Mouse (Mus musculus) heart, adult 2 months (tissue): ENCODE results near the gene Stat5a.

Experiments used
- CTCF ChIP-seq: fragments of 200-600 bp; IDR thresholded peaks from 2 replicates; pipeline ENCODE4 v1.8.1; 2022; ENCODE audit warnings: antibody characterized with exemption, mild to moderate bottlenecking, moderate library complexity
- POLR2A ChIP-seq: fragments of 200-500 bp; IDR thresholded peaks from 2 replicates; pipeline ENCODE4 v1.6.1; 2011; ENCODE audit warnings: mild to moderate bottlenecking, low read depth, low read length, control low read depth; ENCODE audit not compliant: insufficient read depth

DNA sequence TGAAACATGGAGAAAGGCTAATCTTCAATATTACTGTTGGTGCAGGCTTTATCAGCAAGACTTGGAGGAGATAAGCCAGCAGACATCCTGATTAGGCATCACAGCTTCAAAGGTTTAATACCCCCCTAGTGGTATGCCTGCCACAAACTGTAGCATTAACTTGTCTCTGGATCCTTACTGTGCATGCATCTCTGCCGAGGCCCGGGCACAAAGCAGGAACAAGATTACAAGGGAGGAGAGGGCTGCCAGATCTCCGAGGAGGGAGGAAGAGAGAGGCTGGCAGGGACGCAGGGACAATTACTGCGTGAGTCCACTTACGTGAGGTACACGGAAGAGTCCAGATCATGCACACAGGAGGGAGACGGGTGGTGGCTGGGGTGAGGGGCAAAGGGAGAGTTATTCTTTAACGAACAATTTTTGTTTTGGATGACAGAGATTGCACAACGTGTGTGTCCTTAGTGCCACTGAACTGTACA lies 30.4 kb upstream of the Stat5a start:
- TF ChIP-seq POLR2A (no peak), CTCF (0 out of 2 replicates have a peak, but pooled peaks have one; percentile 5)
